Mouse (Mus musculus) lung, postnatal 4 days (tissue): ENCODE results near the gene Top2b.

ENCODE experiments used
- DNase-seq, 2 experiments: peaks; one replicate each; pipeline ENCODE4 v3.0.0; 2021

Top2b gene

DNA sequence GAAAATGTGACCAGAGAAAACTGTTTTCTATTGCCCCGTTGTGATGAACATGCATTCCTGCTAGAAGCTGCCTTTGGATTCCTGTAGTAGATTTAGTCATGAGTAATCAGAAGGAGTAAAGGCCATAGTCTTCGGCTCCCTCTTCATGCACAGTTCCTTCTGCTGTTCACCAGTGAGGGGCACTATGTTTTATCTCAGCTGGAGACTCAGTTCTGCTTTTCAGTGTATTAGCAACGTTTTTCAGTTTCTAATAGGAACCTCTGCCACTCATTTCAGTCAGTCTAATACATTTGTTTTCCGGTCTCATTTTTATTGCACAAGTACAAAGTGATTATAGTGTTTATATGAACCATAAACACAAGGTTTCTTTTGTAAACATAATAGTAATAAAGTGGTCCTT lies 62.6 kb downstream of the Top2b start:
- DNase-seq = no peak

DNA sequence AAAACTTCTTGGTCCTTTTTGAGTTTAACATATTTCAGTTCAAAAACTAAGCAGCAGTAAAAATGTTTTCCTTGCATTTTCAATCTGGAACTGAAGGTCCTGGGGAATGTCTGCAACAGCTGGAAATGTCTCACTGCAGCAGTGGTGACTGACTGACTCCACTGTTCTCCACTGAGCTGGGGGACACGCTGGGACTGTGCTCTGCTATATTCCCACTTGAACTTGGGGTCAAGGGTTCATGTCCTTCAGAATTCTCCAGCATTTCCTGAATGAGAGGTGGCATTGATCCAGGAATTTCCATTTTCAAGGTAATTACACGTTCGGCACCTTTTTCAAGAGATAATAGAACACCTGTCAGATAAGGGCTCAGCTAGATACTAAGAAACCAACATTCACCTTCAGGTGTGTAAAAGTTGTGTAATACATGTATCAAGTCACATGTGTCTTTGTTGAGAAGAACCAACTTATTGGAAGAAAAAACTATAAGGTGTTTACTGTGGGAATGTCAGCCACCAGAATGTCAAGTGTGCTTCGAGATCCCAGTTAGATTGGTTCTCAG lies 67.0 kb downstream of the Top2b start:
- no peak for DNase-seq

DNA sequence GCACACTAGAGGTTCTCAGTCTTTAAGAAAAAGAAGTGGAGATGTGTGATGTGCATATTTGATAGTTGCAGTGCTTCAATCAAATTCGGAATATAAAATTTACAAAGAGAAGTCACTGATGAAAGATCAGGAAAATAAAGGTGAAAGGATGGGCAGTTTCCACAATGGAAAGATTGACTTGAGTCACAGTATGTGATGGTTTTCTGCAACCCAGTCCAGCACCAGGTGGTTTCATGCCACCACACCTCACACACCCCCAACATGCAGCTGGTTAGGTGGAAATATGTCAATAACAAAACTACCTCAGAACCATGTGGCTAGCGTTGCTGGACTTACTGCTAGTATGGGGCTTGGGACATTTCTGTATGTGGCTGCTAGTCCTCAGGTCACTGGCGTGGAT lies 67.6 kb downstream of the Top2b start:
- no peak for DNase-seq

DNA sequence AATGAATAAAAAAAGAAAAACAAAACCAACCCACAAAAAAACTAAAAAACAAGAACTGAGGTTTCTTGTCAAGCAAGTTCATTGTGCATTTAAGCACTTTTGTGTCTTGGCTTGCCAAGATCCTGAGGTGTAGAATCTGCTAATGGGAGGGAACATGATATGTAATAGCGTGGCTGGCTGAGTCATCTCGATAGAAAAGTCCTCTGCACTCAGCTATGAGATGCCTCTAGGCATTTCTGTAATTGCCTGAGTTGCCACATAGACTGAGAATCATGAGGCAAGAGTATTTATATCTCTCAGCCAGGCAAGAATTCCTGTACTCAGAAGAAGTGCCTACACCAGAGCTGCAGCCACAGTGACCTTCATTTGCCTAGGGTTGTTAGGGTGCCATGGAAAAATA lies 68.2 kb downstream of the Top2b start:
- no peak for DNase-seq

DNA sequence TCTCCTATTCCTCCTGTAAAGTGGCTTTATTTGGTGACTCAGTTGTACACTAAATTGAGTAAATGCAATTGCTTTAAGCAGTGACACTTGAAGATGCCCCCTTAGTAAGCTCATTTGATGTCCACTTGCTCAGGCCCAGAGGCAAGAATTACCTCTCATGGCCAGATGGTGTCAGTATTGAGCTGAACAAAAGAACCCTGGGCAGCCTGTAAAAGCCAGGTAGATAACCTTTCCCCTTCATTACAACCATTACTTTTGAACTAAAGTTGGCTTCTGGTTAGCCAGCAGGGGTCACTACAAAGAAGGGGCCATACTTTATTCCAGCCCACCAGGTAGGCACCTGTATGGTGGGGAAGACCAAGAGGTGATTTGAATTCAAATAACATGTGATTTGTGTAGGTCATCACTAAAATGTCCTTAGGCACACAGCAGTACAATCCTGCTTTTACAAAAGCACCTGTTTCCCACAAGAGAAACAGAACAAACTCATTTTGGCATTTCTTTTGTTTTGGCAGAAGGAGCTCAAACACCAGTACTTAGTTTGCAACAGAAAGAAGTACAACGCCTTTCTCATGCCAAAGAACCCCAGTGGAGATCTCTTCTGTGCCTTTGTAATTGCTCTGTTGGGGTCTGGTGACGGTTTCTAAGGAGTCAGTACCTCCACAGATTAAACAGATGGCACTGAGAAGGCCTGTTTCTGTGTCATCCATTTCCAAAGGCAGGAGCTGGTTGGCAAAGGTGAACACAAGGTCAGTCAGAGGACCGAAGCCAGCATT lies 69.6 kb downstream of the Top2b start:
- DNase-seq = peak in 1 of 2 experiments; percentile 67

DNA sequence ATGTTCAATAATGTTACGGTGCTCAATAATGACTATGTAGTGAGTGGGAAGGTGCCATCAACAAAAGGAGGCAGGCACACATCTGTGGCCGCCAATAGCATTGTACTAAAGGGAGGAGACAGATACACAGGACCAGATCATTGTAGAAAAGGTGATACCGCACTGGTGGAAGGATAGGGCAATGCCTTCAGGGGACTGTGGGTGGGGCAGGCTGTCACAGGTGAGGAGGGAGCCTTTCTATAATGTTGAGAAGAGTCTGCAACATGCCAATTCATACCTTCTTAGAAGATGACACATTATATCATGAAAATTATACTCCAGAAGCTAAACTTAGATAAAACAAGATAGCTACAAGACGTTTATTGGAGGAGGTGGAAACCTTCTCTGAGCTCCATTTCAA lies 72.4 kb downstream of the Top2b start:
- no peak for DNase-seq

DNA sequence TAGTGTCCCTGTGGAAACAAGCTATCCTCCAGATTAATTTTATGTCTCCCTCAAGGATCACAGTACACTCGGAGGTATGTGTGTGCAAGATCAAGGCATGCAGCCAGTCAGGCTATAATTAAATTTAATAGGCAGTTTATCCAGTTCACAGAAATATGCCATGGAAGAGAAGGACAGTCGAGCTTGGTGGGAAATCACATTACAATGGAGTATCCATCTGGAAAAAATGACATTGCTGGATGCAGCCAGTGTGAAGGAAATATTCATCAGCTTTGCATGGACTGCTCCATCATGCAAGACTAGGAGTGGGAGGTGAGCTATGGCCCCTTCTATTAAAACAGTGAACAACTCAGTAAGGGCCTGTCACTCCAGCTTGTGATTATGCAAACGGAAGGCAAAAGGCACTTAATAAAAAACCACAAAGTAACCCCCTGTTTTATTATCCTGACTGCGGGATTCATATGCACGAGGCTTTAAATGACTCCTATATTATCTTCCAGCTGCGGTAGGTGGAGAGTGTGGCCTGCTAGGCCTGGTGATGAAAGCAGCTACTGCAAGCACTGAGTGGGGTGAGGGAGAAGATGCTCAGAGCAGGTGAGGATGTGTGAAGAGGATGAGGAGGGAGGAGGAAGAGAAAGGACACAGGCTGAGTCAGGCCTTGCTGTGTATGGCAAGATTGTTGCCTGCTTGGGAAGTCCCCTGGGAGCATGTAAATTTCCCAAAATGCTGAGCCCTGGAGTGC lies 74.6 kb downstream of the Top2b start:
- no peak for DNase-seq

DNA sequence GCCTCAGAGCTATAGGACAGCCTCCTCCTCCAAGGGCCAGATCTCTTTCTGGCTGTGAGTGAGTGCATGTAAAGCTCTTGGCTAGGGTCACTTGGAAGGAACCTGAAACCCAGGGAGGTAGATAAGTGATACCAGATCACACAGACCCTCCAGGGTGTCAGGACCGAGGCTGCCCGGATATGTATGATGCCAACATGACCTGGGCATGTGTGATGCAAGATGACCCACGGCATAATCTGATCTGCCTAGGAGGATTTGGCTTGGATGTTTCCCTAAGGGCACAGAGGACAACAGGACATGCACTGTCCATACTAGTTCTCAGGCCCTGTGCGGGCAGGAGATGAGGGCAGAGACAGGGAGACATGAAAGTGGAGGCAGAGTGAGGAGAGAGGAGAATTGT lies 79.9 kb downstream of the Top2b start:
- no peak for DNase-seq

DNA sequence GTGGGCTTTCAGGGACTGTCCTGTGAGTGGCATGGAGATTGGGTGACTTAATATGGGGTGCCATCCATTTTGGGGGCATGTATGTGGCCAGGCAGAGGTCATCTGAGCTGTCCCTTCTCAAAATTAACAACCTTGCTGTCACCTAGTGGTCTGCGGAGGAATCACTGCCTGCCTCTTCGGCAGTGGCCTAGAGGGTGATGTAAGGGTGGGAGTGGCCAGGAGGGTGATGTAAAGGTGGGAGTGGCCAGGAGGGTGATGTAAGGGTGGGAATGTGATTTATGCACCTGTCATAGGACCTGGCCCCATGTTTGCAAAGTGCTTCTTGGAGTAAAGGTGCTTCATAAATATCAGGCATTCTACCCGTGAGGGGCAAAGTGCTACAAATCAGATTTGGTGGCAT lies 82.6 kb downstream of the Top2b start:
- DNase-seq = peak; percentile 23 to 39

DNA sequence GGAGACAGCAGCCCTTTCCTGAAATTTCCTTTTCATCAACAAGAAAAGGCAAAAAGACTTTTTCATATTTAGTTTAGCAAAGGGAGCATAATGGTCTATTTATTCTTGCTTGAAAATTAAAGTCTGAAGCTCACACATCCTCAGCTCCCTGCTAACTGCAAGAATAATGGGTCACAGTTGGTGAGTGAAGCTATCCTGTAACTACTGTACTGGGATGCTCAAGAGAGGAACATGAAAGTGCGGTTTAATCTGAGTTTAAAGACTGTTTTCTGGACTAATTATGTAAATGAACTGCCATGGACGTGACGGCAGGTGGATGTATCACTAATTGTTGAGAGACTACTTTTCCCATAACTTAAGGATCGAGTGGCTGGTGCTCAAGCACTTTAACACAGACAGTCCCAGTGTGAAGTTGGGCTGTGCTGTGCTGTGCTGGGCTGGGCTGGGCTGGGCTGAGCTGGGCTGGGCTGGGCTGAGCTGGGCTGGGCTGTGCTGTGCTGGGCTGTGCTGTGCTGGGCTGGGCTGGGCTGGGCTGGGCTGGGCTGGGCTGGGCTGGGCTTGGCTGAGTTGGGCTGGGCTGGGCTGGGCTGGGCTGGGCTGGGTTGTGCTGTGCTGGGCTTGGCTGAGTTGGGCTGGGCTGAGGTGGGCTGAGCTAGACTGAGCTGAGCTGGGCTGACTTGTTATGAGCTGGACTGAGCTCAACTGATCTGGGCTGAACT lies 83.4 kb downstream of the Top2b start:
- no peak for DNase-seq

DNA sequence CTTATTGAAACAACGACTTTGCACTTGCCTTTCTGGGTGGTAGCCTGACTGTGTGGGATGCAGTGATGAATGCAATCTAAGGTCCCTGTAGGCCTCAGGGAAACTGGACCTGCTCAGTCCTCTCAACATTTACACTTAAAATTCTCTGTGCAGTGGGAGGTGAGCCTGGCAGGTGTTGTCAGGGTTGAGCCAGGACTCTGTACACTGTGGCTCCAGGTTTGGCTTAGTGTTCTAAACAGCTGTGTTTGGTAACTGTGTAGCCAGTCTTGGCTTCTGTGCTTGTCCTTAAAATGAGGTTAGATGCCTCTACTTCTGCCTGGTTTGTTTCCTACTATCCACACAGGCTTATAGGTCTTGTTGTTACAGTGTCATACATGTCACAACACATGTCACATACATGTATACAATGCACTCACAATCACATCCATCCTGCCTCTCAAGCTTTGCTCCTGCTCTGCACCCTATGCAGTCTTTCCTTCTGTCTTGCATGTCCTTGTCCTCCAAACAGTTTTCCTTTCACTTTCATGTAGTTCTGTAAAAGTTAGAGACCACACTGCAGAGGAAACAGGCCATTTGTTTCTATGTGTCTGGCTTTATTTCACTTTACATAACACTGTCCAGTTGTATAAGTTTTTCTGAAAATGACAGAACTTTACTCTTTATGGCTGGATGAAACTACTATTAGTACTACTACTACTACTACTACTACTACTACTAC lies 113.8 kb downstream of the Top2b start:
- DNase-seq = no peak

DNA sequence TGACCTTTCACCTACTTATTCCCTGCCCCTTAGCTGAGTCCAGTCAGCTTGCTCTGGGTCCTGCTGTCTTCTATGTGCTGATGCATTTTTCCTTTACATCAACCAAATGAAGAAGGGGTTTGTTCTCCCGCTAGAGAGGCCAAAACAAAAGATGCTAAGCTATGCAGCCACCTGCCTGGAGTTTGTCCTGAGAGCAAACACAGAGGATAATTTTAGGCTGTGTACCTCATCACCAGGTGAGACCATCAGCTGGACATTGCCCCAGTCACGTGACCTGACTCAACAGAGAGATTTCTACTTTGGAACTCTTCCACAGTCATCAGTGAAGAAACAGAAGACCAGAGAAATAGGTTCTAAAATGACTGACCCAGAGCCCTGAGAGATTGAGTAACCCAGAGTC lies 114.5 kb downstream of the Top2b start:
- DNase-seq = no peak

DNA sequence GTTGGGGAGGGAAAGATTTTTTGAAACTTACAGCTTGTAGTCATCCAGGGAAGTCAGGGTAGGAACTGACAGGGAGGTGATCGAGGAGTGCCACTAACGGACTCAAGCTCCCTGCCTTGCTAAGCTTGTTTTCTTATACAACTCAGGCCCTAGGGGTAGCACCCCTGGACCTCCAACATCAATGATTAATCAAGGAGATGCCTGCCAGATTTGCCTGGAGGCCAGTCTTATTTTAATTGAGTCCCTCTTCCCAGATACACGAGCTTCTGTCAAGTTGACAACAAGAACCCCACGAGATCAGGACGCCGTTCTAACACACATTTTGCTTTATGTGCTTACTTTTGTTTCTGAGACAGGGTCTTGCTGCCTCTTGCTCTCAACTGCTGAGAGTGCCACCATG lies 115.6 kb downstream of the Top2b start:
- no peak for DNase-seq

DNA sequence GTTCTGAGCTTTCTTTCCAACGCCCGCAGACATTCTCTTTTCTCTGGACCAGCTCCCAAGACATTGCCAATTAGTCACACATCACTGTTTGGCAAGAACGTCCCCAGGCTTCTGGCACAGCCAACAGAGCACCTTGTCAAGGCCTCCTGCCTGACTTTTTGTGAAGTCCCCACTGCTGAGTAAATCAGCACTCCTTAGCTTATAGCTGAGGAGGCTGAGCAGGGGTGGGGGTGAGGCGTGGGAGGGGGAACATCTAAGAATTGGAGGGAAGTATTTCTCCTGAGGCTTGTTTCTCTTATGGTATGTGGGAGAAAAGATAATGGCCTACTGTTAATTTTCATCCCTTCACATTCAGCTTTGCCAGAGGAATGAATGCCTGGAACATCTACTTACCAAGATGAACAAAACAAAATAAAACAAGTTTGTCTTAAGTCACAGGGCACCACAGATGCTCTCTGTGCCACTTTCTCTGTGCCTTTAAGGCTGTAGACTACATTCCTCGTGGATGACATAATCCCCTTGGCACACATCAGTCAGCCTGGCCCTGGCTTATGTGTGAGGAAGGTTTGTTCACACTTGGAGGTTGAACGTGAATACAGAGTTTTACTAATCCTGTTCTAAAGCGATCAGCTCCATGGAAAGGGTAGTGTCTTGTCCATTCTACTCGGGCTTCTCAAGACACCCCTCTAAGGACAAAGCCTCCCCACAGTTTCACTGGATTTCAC lies 118.8 kb downstream of the Top2b start:
- peak in 1 of 2 experiments; percentile 9 for DNase-seq
